Mouse (Mus musculus) kidney, postnatal 0 days (tissue): Measurements from ENCODE around the gene Tceal5. TPM values are rescaled to one million over a fixed set of nuclear protein-coding genes. Genes with fewer than 3 reads are reported as not detected.

Experiments used
- ATAC-seq: fragments of 200-750 bp; cut with Nextera tagmentation; replicated peaks from 2 replicates; pipeline ENCODE4 v1.8.0; 2017; ENCODE audit warnings: low read depth, moderate number of reproducible peaks, moderate TSS enrichment, moderate library complexity; ENCODE audit not compliant: low FRiP score
- DNase-seq: peaks from one replicate; pipeline ENCODE4 v3.0.0-alpha.2; 2016; ENCODE audit warnings: low spot score
- H3K27ac ChIP-seq: fragments of 300-500 bp; sonication (generic); 2 replicates; pipeline ENCODE4 v1.5.1; 2014; ENCODE audit warnings: mild to moderate bottlenecking
- H3K27me3 ChIP-seq: fragments of 300-500 bp; sonication (generic); 2 replicates; pipeline ENCODE4 v1.6.1; 2014; ENCODE audit warnings: low read length, mixed read lengths; ENCODE audit not compliant: insufficient read depth
- H3K36me3 ChIP-seq: fragments of 300-500 bp; sonication (generic); 2 replicates; pipeline ENCODE4 v1.6.1; 2014; ENCODE audit warnings: low read length, mixed read lengths; ENCODE audit not compliant: insufficient read depth
- H3K4me1 ChIP-seq: fragments of 300-500 bp; sonication (generic); replicated peaks from 2 replicates; pipeline ENCODE4 v1.6.1; 2014; ENCODE audit warnings: antibody characterized with exemption, low read length, mixed read lengths; ENCODE audit not compliant: insufficient read depth
- H3K4me2 ChIP-seq: fragments of 300-500 bp; sonication (generic); 2 replicates; pipeline ENCODE4 v1.6.1; 2014; ENCODE audit warnings: mild to moderate bottlenecking, low read length, moderate library complexity, mixed read lengths
- H3K4me3 ChIP-seq: fragments of 300-500 bp; sonication (generic); replicated peaks from 2 replicates; pipeline ENCODE4 v1.5.1; 2014; ENCODE audit warnings: low read depth, low read length
- H3K9ac ChIP-seq: fragments of 300-500 bp; sonication (generic); 2 replicates; pipeline ENCODE4 v1.6.1; 2014; ENCODE audit warnings: low read depth, low read length
- H3K9me3 ChIP-seq: fragments of 300-500 bp; sonication (generic); replicated peaks from 2 replicates; pipeline ENCODE4 v1.6.1; 2016; ENCODE audit warnings: low read length, inconsistent platforms, mixed read lengths
- CTCF ChIP-seq: IDR thresholded peaks from 2 replicates; pipeline ENCODE4 v1.5.1; 2016; ENCODE audit warnings: antibody characterized with exemption, low read depth, mild to moderate bottlenecking, moderate library complexity
- WGBS: fragments of 180-500 bp; shearing (Covaris S2); extraction: QIAGEN DNeasy Blood & Tissue Kit; methylation state at CpG from one replicate; pipeline ENCODE4 v1.1.7; 2014; 5-methylcytosine and 5-hydroxymethylcytosine counted together
- polyA plus RNA-seq: library from polyadenylated mRNA; unstranded; fragments of >200 nt; fragmentation: Nextera tagmentation; extraction: Ambion mirVana; gene quantifications from 2 replicates; pipeline ENCODE4 v1.2.1, GENCODE M21; 2015

The Tceal5 gene
- polyA plus RNA-seq, 1 experiment from 2014 or later, result 2.6 TPM

- no peaks in the 10 kb centered on the region for H3K36me3 ChIP-seq
- no peak overlapping the region for H3K9ac ChIP-seq
- H3K4me1 ChIP-seq, result no peaks in the 10 kb centered on the region
- TF ChIP-seq CTCF, result no peak
- 64% methylated on average over 2 of the region's 2 CpGs for WGBS
- no peak overlapping the region for H3K4me2 ChIP-seq
- no peak overlapping the region for H3K27ac ChIP-seq
- DNase-seq (no peak), ATAC-seq (no peak)
- H3K9me3 ChIP-seq, result no peaks in the 10 kb centered on the region
- H3K27me3 ChIP-seq, result no peaks in the 10 kb centered on the region
- H3K4me3 ChIP-seq, result no peak overlapping the region
These were observed 9.7 kb upstream of the Tceal5 start for GRCm38 (mm10) chrX:136213396-136213795.

- DNase-seq (no peak), ATAC-seq (no peak)
- Histone ChIP-seq H3K36me3 (no peaks in the 10 kb centered on the region), H3K27ac (no peak overlapping the region), H3K4me2 (no peak overlapping the region), H3K27me3 (no peaks in the 10 kb centered on the region), H3K9ac (no peak overlapping the region), H3K4me3 (no peak overlapping the region), H3K9me3 (no peaks in the 10 kb centered on the region), H3K4me1 (no peaks in the 10 kb centered on the region)
- no peak for TF ChIP-seq CTCF
- WGBS, result 73% methylated on average over 6 of the region's 6 CpGs
These were observed 730 bp upstream of the Tceal5 start for GRCm38 (mm10) chrX:136204406-136204805.

- H3K9ac ChIP-seq, result no peak overlapping the region
- no peak for TF ChIP-seq CTCF
- no peak for ATAC-seq
- H3K36me3 ChIP-seq, result no peaks in the 10 kb centered on the region
- no peaks in the 10 kb centered on the region for H3K4me1 ChIP-seq
- 29% methylated on average over 7 of the region's 7 CpGs for WGBS
- H3K4me3 ChIP-seq, result peak overlapping the region; percentile 23; the same call in 1 of the 2 replicates
- no peak for DNase-seq
- H3K9me3 ChIP-seq, result no peaks in the 10 kb centered on the region
- no peak overlapping the region for H3K27ac ChIP-seq
- H3K27me3 ChIP-seq, result no peaks in the 10 kb centered on the region
- peak overlapping the region; percentile 56 for H3K4me2 ChIP-seq
These were observed 419 bp downstream of the Tceal5 start for GRCm38 (mm10) chrX:136203257-136203656.

- WGBS, result 77% methylated on average over 1 of the region's 1 CpGs
- H3K9me3 ChIP-seq, result no peaks in the 10 kb centered on the region
- no peak for DNase-seq
These were observed 6.8 kb downstream of the Tceal5 start for GRCm38 (mm10) chrX:136196873-136197272.

GRCm38 (mm10) chrX:136195193-136195944, 8.3 kb downstream of the Tceal5 start:
- DNase-seq, result no peak
- Histone ChIP-seq H3K9ac (no peak overlapping the region), H3K9me3 (no peaks in the 10 kb centered on the region), H3K4me1 (no peaks in the 10 kb centered on the region), H3K27ac (no peak overlapping the region), H3K27me3 (0 out of 2 replicates have a peak, but pooled peaks cover 4% of the 10 kb centered on the region), H3K4me2 (no peak overlapping the region), H3K4me3 (no peak overlapping the region), H3K36me3 (no peaks in the 10 kb centered on the region)
- ATAC-seq, result no peak
- TF ChIP-seq CTCF, result no peak
- WGBS, result 76% methylated on average over 16 of the region's 16 CpGs

More at GRCm38 (mm10) chrX:136196873-136197272, 6.8 kb downstream of the Tceal5 start:
- H3K4me3 ChIP-seq, result no peak overlapping the region
- peak; percentile 64 for TF ChIP-seq CTCF
- no peak overlapping the region for H3K27ac ChIP-seq
- H3K9ac ChIP-seq, result no peak overlapping the region
- no peaks in the 10 kb centered on the region for H3K4me1 ChIP-seq
- no peak overlapping the region for H3K4me2 ChIP-seq
- no peaks in the 10 kb centered on the region for H3K36me3 ChIP-seq
- 0 out of 2 replicates have a peak, but pooled peaks cover 4% of the 10 kb centered on the region for H3K27me3 ChIP-seq
- ATAC-seq, result no peak

- Histone ChIP-seq H3K27me3 (no peaks in the 10 kb centered on the region), H3K27ac (no peak overlapping the region), H3K9me3 (no peaks in the 10 kb centered on the region), H3K36me3 (no peaks in the 10 kb centered on the region), H3K4me1 (no peaks in the 10 kb centered on the region), H3K4me3 (no peak overlapping the region), H3K4me2 (no peak overlapping the region), H3K9ac (no peak overlapping the region)
- TF ChIP-seq CTCF, result no peak
- DNase-seq, result no peak
- no peak for ATAC-seq
- 67% methylated on average over 1 of the region's 1 CpGs for WGBS
These were observed 20.6 kb downstream of the Tceal5 start for GRCm38 (mm10) chrX:136183107-136183506.
